In genomic region chr14:54482498-54482897, GRCm38 (mm10) we compare ENCODE assay signal across 8 mouse cellular contexts. TPM values are rescaled to one million over a fixed set of nuclear protein-coding genes. Genes with fewer than 3 reads are reported as not detected.
A peak's percentile ranks its signal among the peaks of the same experiment; 100 is the strongest.
DNase-seq lines count a peak whose midpoint lies in the region; ATAC-seq and TF ChIP-seq lines count a peak whose summit lies in the region.

No protein-coding gene starts in this region.

- H3K36me3 ChIP-seq in heart, postnatal 0 days (replicated peaks; ENCODE audit: control insufficient read depth, insufficient read depth, low read length), result no peaks in the 10 kb centered on the region
- no peaks in the 10 kb centered on the region for H3K36me3 ChIP-seq in heart, embryonic 11.5 days (ENCODE audit: control insufficient read depth, insufficient read depth, low read length)

- WGBS in heart, postnatal 0 days, result 45% methylated on average over 9 of the region's 9 CpGs
- 35% methylated on average over 9 of the region's 9 CpGs for WGBS in heart, embryonic 11.5 days (ENCODE audit: insufficient replicate concordance)

- no peak overlapping the region for H3K4me3 ChIP-seq in heart, postnatal 0 days (ENCODE audit: low read depth, low read length)
- no peak overlapping the region for H3K4me3 ChIP-seq in heart, embryonic 11.5 days (ENCODE audit: low read depth, low read length)

- H3K9me3 ChIP-seq in heart, postnatal 0 days (replicated peaks; ENCODE audit: control insufficient read depth, low read length), result no peaks in the 10 kb centered on the region
- H3K9me3 ChIP-seq in heart, embryonic 11.5 days (replicated peaks; ENCODE audit: control insufficient read depth, low read length), result no peaks in the 10 kb centered on the region

- peak; percentile 49 for TF ChIP-seq CTCF in heart, postnatal 0 days (IDR thresholded peaks at IDR 0.05; ENCODE audit: low read depth)

- no peak for TF ChIP-seq EP300 in heart, postnatal 0 days (IDR thresholded peaks at IDR 0.05; ENCODE audit: low read depth)

- H3K4me1 ChIP-seq in heart, postnatal 0 days (ENCODE audit: control insufficient read depth, insufficient read depth), result 0 out of 2 replicates have a peak, but pooled peaks cover 7% of the 10 kb centered on the region
- H3K4me1 ChIP-seq in heart, embryonic 11.5 days (ENCODE audit: control insufficient read depth, insufficient read depth, low read length), result peaks cover 7% of the 10 kb centered on the region; the same call in 1 of the 2 replicates

- H3K4me2 ChIP-seq in heart, postnatal 0 days (ENCODE audit: low read depth, low read length), result no peak overlapping the region
- no peak overlapping the region for H3K4me2 ChIP-seq in heart, embryonic 11.5 days

- no peak for DNase-seq in heart, postnatal 0 days (ENCODE audit: low spot score)
- DNase-seq in A20 (ENCODE audit: low read depth, low spot score), result peak; percentile 86
- DNase-seq in WW6 (ENCODE audit: low read depth, low spot score), result peak; percentile 59
- peak; percentile 26 to 65 for DNase-seq in kidney, postnatal 36 days
- peak; percentile 64 for DNase-seq in retina, postnatal 1 day
- no peak for DNase-seq in gastrocnemius, postnatal 10 days
- DNase-seq in ovary, adult 18-20 months (ENCODE audit: low spot score), result no peak

- H3K27me3 ChIP-seq in heart, postnatal 0 days (ENCODE audit: control insufficient read depth, insufficient read depth, low read length), result peaks cover 11% of the 10 kb centered on the region; the same call in 1 of the 2 replicates
- peaks cover 25% of the 10 kb centered on the region for H3K27me3 ChIP-seq in heart, embryonic 11.5 days (ENCODE audit: control insufficient read depth, insufficient read depth, low read length)

- H3K9ac ChIP-seq in heart, postnatal 0 days (replicated peaks; ENCODE audit: low read depth, low read length), result no peak overlapping the region
- H3K9ac ChIP-seq in heart, embryonic 11.5 days (ENCODE audit: low read depth, low read length), result no peak overlapping the region

- ATAC-seq in heart, postnatal 0 days (ENCODE audit: insufficient read depth, low read depth), result no peak
- no peak for ATAC-seq in heart, embryonic 11.5 days (replicated peaks; ENCODE audit: insufficient number of reproducible peaks, low FRiP score, low TSS enrichment)

- H3K27ac ChIP-seq in heart, postnatal 0 days (ENCODE audit: low read depth), result no peak overlapping the region
- no peak overlapping the region for H3K27ac ChIP-seq in heart, embryonic 11.5 days (ENCODE audit: low read depth, low read length)

RNA-seq across cellular contexts. Expression of gene Rem2, which starts 6.6 kb away (rescaled TPM):
- 0.77 TPM in 1 of 2 replicates, not detected in the other for total RNA-seq in heart, postnatal 0 days (2014; rRNA removed; ENCODE audit: low replicate concordance)
- 0.15 and 0.27 TPM in 2 replicates for polyA plus RNA-seq in heart, postnatal 0 days (2015; fragmentation: Nextera tagmentation; extraction: Ambion mirVana)
- 2.0 TPM in 2 replicates for polyA plus RNA-seq in heart, embryonic 11.5 days (2014; fragmentation: Nextera tagmentation; extraction: Ambion mirVana)
- total RNA-seq in gastrocnemius, postnatal 10 days (2021), result under 1 TPM in 1 of 2 experiments, not detected in 1; 0.14 TPM

RNA-seq across cellular contexts. Expression of gene Lrp10, which starts 18.6 kb away (rescaled TPM):
- total RNA-seq in heart, postnatal 0 days (2014; rRNA removed; ENCODE audit: low replicate concordance), result 81.5 and 110 TPM in 2 replicates
- polyA plus RNA-seq in heart, postnatal 0 days (2015; fragmentation: Nextera tagmentation; extraction: Ambion mirVana), result 47.8 and 54.4 TPM in 2 replicates
- 31.8 and 35.2 TPM in 2 replicates for polyA plus RNA-seq in heart, embryonic 11.5 days (2014; fragmentation: Nextera tagmentation; extraction: Ambion mirVana)
- 10 to 100 TPM; 36.3 to 39.5 TPM for total RNA-seq in gastrocnemius, postnatal 10 days (2021)

RNA-seq across cellular contexts. Expression of gene Prmt5, which starts 34.8 kb away (rescaled TPM):
- 35.0 and 42.0 TPM in 2 replicates for total RNA-seq in heart, postnatal 0 days (2014; rRNA removed; ENCODE audit: low replicate concordance)
- 30.6 and 31.6 TPM in 2 replicates for polyA plus RNA-seq in heart, postnatal 0 days (2015; fragmentation: Nextera tagmentation; extraction: Ambion mirVana)
- polyA plus RNA-seq in heart, embryonic 11.5 days (2014; fragmentation: Nextera tagmentation; extraction: Ambion mirVana), result 67.8 and 74.4 TPM in 2 replicates
- 10 to 100 TPM; 32.8 to 35.3 TPM for total RNA-seq in gastrocnemius, postnatal 10 days (2021)

RNA-seq across cellular contexts. Expression of gene Mmp14, which starts 51.1 kb away (rescaled TPM):
- 59.9 and 73.2 TPM in 2 replicates for total RNA-seq in heart, postnatal 0 days (2014; rRNA removed; ENCODE audit: low replicate concordance)
- 59.7 and 60.9 TPM in 2 replicates for polyA plus RNA-seq in heart, postnatal 0 days (2015; fragmentation: Nextera tagmentation; extraction: Ambion mirVana)
- polyA plus RNA-seq in heart, embryonic 11.5 days (2014; fragmentation: Nextera tagmentation; extraction: Ambion mirVana), result 84.3 and 90.2 TPM in 2 replicates
- 100 to 1,000 TPM; 115 to 167 TPM for total RNA-seq in gastrocnemius, postnatal 10 days (2021)

RNA-seq across cellular contexts. Expression of gene Mrpl52, which starts 55.8 kb away (rescaled TPM):
- total RNA-seq in heart, postnatal 0 days (2014; rRNA removed; ENCODE audit: low replicate concordance), result 132 and 145 TPM in 2 replicates
- 335 and 371 TPM in 2 replicates for polyA plus RNA-seq in heart, postnatal 0 days (2015; fragmentation: Nextera tagmentation; extraction: Ambion mirVana)
- polyA plus RNA-seq in heart, embryonic 11.5 days (2014; fragmentation: Nextera tagmentation; extraction: Ambion mirVana), result 242 and 250 TPM in 2 replicates
- total RNA-seq in gastrocnemius, postnatal 10 days (2021), result 100 to 1,000 TPM; 141 to 159 TPM

Comparison
In these comparisons a context has a peak if more than half of its experiments do, and no peak if none do; other contexts are left out.
1. DNase-seq: peak in A20 (single experiment), WW6 (single experiment), kidney, postnatal 36 days (2 of 2) and retina, postnatal 1 day (single experiment); none in heart, postnatal 0 days (single experiment), gastrocnemius, postnatal 10 days (single experiment) and ovary, adult 18-20 months (single experiment).